Mouse (Mus musculus): ENCODE measurements around the gene Kcnd3.

The Kcnd3 gene

GRCm38 (mm10) chr3:105466538-105466937 lies 14.4 kb downstream of the Kcnd3 start:
- DNase-seq: no peak

DNA sequence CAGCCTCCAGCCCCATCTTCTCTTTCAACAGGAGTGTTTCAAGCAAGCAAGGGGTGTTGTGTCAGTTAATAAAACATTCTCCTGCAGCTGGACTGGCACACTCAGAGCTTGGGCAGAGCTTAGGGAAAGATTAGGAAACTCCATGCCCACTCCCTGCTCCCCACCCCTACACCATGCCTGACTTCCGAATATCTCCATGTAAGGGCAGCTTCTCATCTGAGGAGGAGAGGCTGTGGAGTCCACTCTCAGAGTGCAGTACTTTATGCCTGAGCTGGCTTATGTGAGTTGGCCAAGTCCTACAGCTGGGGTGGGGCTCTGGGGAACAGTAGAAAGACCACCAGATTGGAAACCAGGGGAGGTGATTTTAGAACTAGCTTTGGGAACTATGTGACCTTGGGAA lies 20.4 kb downstream of the Kcnd3 start:
- DNase-seq: no peak

DNA sequence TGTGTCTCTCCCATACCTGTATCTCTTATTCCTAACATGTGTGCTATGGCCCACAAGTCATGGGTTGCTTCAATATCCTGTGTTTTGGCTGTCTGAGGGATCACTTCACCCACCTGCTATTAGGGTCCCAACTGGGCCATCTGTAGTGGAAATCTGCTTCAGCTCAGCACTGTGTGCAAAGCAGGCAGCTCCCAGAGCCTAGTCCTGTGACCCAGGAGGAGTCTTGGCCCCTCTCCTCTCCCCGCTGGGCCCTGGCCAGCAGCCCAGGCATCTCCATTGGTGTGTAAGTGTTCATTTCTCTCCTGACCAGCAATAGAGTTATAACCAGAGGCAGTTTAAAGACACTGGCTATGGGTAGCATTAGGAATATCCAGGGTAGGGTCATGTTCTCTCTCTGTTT lies 24.3 kb downstream of the Kcnd3 start:
- DNase-seq: peak; percentile 98 to 99

- peak; percentile 90 to 94 for DNase-seq
These were observed 26.7 kb downstream of the Kcnd3 start for GRCm38 (mm10) chr3:105478876-105479275.

DNA sequence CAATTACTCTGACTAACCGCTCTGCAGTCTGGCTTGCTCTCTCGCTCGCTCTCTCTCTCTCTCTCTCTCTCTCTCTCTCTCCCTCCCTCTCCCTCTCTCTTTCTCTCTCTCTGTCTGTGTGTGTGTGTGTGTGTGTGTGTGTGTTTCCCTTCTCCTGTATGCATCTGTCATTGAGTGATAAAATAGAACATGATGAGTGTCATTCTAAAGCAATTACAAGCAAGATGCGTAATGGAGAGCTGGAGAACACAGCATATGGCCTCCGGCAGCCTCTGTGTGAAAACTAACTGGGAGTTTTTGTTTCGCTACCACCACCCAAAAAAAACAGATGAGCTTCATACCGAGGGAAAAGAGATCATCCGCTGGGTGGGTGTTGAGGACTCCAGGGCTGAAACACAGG lies 29.3 kb downstream of the Kcnd3 start:
- no peak for DNase-seq

DNA sequence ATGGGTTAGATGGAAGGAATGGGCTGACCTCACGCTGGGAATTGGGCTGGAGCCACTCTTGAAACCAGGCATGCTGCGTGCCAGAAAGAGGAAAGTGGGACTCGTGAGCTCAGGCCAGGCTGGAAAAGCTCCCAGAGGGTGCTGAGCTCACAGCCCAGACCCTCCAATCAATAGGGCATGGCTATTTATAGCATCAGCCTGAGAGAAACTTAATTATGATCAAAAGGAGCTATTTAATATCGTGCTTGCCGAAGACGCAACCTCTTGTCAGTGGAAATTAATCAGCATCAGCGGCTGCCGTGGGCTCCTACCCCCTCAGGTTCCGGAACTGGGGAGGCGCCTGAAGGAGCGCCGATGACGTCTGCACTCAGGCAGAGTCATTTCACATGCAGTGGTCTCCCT lies 31.5 kb downstream of the Kcnd3 start:
- peak; percentile 72 to 83 for DNase-seq

GRCm38 (mm10) chr3:105487171-105487570 lies 35.0 kb downstream of the Kcnd3 start:
- DNase-seq: no peak

- DNase-seq: peak; percentile 59 to 66
These were observed 37.5 kb downstream of the Kcnd3 start for GRCm38 (mm10) chr3:105489607-105490006.

GRCm38 (mm10) chr3:105494886-105495285 lies 42.8 kb downstream of the Kcnd3 start:
- no peak for DNase-seq

GRCm38 (mm10) chr3:105496216-105496615 lies 44.1 kb downstream of the Kcnd3 start:
- DNase-seq: peak in 1 of 2 experiments; percentile 50

- DNase-seq: no peak
These were observed 44.8 kb downstream of the Kcnd3 start for GRCm38 (mm10) chr3:105496935-105497334.

DNA sequence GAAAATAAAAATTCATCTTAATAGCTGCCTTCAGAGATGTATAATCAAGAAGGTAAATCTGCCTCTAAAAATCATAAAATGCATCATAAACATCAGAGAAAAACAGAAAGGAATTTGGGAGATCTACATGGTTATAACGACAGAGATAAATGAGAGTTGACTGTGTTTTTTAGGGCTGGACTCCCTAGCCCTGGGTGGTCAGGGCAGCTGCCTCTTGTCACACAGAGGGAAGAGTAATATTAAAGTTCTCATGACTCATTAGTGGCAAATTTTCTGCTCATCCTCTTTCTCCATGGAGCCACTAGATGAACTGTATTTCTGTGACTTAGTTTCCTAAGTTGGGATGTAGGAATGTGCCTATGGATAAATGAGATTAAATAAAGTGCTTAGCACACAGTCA lies 48.9 kb downstream of the Kcnd3 start:
- no peak for DNase-seq

GRCm38 (mm10) chr3:105504272-105504671 lies 52.1 kb downstream of the Kcnd3 start:
- no peak for DNase-seq

DNA sequence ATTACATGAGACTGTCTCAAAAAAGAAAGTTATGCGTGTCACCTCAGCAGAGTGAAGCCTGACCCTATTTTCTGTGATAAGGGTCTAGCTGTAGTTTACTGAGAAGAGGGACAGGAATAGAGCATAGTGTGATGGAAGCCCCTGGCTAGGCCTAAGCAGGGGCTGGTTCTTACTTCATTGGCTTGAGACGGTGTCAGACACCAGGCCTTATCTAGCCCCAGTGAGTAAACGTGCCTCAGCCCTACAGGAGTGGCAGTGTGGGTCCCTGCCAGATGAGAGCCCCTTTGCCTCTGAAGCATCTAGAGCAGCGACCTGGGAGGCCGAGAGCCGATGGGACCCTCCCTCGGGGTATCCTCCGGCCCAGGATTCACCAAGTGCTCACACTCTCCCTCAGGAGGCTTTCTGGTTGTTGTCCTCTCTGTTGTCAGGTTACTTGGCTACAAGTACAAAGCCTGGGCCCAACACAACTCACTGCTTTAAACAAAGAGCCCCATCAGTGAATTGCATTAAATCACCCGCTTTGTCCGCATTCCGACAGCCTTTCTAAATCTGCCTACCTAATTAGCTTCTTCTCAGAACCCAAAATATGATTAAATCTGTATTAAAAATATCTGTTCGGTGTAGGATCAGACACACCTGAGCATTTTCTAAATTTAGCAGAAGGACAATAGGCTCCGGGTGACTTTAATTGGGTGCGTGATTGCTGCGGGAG lies 53.2 kb downstream of the Kcnd3 start:
- no peak for DNase-seq

DNA sequence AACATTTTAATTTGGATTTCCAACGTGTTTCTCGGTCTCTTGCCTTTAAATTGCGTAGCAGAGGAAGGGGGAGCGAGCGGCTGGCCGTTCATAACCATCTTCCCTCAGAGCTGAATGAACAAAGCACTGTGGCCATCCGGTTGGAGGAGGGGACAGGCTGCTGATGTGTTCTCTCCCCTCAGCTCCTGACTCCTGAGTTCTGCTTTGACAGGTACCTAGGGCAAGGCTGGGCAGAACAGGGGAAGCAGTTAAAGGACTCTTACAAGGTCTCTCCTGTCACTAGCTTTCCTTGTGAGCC lies 53.7 kb downstream of the Kcnd3 start:
- DNase-seq: no peak

- DNase-seq: no peak
These were observed 54.5 kb downstream of the Kcnd3 start for GRCm38 (mm10) chr3:105506592-105506991.

GRCm38 (mm10) chr3:105509321-105509720 lies 57.2 kb downstream of the Kcnd3 start:
- peak; percentile 67 to 73 for DNase-seq

DNA sequence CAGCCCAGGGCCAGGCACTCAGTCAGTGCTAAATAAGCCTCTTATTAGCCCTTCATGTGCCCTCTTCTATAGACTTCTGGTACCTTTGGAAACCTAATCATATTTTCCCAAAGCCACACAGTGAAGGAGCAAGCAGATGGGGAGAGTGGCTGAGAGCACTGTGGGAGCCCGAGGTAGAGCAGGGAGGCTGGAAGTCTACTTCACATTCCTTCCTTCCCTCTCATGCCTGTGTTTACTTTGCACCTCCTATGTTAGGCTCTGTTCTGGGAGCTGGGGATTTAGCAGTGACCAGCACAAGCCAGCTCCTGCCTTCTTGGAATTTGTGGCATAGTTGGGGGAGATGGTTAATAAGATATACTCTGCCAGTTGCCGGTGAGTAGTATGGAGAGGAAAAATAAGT lies 59.7 kb downstream of the Kcnd3 start:
- no peak for DNase-seq

DNA sequence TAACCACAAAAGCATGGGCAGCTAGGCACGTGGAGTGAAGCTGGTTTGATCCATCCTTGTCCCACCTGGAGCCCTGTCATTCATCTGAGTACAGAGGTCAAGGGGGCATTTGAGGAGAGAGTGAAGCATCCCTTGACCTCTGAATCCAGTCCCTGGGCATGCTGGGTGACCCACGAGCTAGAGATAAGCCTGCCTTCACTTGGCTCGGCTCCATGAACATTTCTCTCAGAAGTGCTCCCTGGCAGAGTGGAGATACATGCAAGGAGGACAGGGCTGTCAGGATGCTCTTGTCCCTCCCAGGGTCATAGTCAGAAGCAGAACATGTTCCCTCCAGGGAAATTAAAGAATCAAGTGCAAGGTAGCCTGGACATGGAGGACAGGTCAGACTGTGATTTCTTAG lies 62.1 kb downstream of the Kcnd3 start:
- no peak for DNase-seq

DNA sequence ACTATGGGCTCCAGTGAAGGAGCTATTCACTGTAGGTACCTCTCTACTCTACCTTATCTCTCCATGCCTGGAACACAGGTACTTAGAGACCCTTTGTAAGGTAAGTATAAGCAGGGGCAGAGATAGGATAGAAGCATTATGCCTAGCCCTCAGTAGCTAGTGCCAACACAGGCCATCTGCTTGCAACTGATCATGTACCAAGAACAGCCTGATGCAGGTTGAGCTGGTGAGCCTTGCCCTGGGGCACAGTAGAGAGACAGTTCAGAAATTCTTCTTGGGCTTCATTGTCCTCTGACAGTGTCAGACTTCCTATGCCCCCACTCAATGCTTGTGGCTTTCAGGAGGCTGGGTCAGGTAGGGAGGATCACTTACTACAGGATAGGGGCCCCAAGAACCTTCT lies 62.9 kb downstream of the Kcnd3 start:
- DNase-seq: peak; percentile 72 to 78

GRCm38 (mm10) chr3:105515640-105516039 lies 63.5 kb downstream of the Kcnd3 start:
- peak; percentile 62 to 69 for DNase-seq

DNA sequence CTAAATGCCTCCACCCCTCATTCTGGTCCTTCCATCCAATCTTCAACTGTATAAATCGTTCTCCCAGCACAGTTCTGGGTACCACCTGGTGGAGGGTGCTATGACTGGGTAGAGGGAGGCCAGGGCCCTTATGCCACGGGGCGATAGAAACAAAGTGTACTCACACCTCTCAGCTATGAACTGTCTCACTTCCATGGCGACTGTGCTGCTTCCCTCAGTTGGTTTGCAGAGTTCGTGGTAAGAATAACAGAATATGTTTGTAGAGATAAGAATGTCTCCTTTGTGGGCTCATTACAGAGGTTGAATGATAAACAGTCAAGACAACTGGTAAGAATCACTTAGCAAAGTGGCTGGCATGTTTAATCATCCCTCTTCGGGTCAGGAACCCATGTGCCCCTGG lies 68.3 kb downstream of the Kcnd3 start:
- no peak for DNase-seq

DNA sequence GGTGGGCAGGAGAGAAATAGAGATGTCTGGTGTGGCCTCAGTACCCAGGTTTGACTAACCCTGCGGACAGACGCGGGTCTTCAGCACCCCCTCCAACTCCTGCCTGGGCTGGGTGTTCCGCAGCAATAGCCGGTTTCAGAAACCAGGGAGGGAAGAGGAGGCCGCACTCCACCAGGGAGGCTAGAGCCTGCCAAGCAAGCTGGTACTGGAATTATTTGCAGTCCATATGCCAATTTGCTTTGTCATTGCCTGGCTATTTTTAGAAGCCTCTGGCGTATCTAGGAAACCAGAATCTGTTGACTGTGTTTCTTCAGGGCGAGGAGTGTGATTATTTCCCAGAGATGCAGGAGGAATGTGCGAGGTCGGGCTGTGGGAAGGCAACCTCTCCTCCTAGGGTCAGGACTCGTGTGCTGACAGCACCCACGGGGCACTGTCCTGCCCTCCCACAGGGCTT lies 69.1 kb downstream of the Kcnd3 start:
- DNase-seq: peak; percentile 94 to 95

GRCm38 (mm10) chr3:105521639-105522038 lies 69.5 kb downstream of the Kcnd3 start:
- DNase-seq: no peak

- no peak for DNase-seq
These were observed 76.7 kb downstream of the Kcnd3 start for GRCm38 (mm10) chr3:105528860-105529259.

All from cerebellum, postnatal 10 days (tissue).